Mouse (Mus musculus): ENCODE measurements at regions not wholly inside any gene's neighbourhood (a gene's known extent, or its start where the extent isn't known, plus 50 kb on each side); places are given as distances from the start of the nearest gene placed in this dataset.

GRCm38 (mm10) chr2:172733403-172733995 lies 184.1 kb downstream of the Tfap2c start:
- Histone ChIP-seq H3K4me3 (ENCODE audit: control insufficient read depth, insufficient read depth, low read length) (no peak overlapping the region), H3K27ac (ENCODE audit: control insufficient read depth, insufficient read depth, low read length) (no peak overlapping the region), H3K36me3 (ENCODE audit: control insufficient read depth, insufficient read depth, low read length) (no peaks in the 10 kb centered on the region), H3K27me3 (ENCODE audit: control insufficient read depth, insufficient read depth, low read length) (peaks cover 26% of the 10 kb centered on the region), H3K4me1 (replicated peaks; ENCODE audit: control insufficient read depth, insufficient read depth, low read length) (peaks cover 4% of the 10 kb centered on the region)
- WGBS = 11% methylated on average over 9 of the region's 9 CpGs
- TF ChIP-seq CTCF (IDR thresholded peaks at IDR 0.05; ENCODE audit: borderline replicate concordance, control insufficient read depth, extremely low read depth, insufficient read depth, low read length, poor library complexity) = no peak
- no peak for TF ChIP-seq POLR2A (IDR thresholded peaks at IDR 0.05; ENCODE audit: control insufficient read depth, extremely low read depth, insufficient read depth, low read length, poor library complexity)
- no peak for DNase-seq

- DNase-seq = no peak
- Histone ChIP-seq H3K27ac (ENCODE audit: control insufficient read depth, insufficient read depth, low read length) (no peak overlapping the region), H3K27me3 (ENCODE audit: control insufficient read depth, insufficient read depth, low read length) (peaks cover 10% of the 10 kb centered on the region), H3K4me3 (ENCODE audit: control insufficient read depth, insufficient read depth, low read length) (no peak overlapping the region), H3K36me3 (ENCODE audit: control insufficient read depth, insufficient read depth, low read length) (no peaks in the 10 kb centered on the region), H3K4me1 (replicated peaks; ENCODE audit: control insufficient read depth, insufficient read depth, low read length) (peaks cover 16% of the 10 kb centered on the region)
- TF ChIP-seq POLR2A (IDR thresholded peaks at IDR 0.05; ENCODE audit: control insufficient read depth, extremely low read depth, insufficient read depth, low read length, poor library complexity) (no peak), CTCF (IDR thresholded peaks at IDR 0.05; ENCODE audit: borderline replicate concordance, control insufficient read depth, extremely low read depth, insufficient read depth, low read length, poor library complexity) (no peak)
- 11% methylated on average over 6 of the region's 6 CpGs for WGBS
These were observed 186.2 kb downstream of the Tfap2c start for GRCm38 (mm10) chr2:172735621-172736020.

GRCm38 (mm10) chr2:172739041-172739491 lies 189.7 kb downstream of the Tfap2c start:
- 12% methylated on average over 11 of the region's 11 CpGs for WGBS
- peak; percentile 40 for DNase-seq
- H3K27me3 ChIP-seq (ENCODE audit: control insufficient read depth, insufficient read depth, low read length) = no peaks in the 10 kb centered on the region; the same call in 1 of the 2 replicates

GRCm38 (mm10) chr2:172739529-172739928 lies 190.1 kb downstream of the Tfap2c start:
- DNase-seq = no peak
- no peaks in the 10 kb centered on the region; the same call in 1 of the 2 replicates for H3K27me3 ChIP-seq (ENCODE audit: control insufficient read depth, insufficient read depth, low read length)
- no peak for TF ChIP-seq POLR2A (IDR thresholded peaks at IDR 0.05; ENCODE audit: control insufficient read depth, extremely low read depth, insufficient read depth, low read length, poor library complexity)
- no peak for TF ChIP-seq CTCF (IDR thresholded peaks at IDR 0.05; ENCODE audit: borderline replicate concordance, control insufficient read depth, extremely low read depth, insufficient read depth, low read length, poor library complexity)

More at GRCm38 (mm10) chr2:172739041-172739491, 189.7 kb downstream of the Tfap2c start:
- no peak overlapping the region for H3K27ac ChIP-seq (ENCODE audit: control insufficient read depth, insufficient read depth, low read length)
- TF ChIP-seq POLR2A (IDR thresholded peaks at IDR 0.05; ENCODE audit: control insufficient read depth, extremely low read depth, insufficient read depth, low read length, poor library complexity) (no peak), CTCF (IDR thresholded peaks at IDR 0.05; ENCODE audit: borderline replicate concordance, control insufficient read depth, extremely low read depth, insufficient read depth, low read length, poor library complexity) (no peak)
- no peaks in the 10 kb centered on the region for H3K36me3 ChIP-seq (ENCODE audit: control insufficient read depth, insufficient read depth, low read length)
- H3K4me1 ChIP-seq (replicated peaks; ENCODE audit: control insufficient read depth, insufficient read depth, low read length) = peaks cover 16% of the 10 kb centered on the region
- H3K4me3 ChIP-seq (ENCODE audit: control insufficient read depth, insufficient read depth, low read length) = no peak overlapping the region

GRCm38 (mm10) chr2:172751364-172751763 lies 188.8 kb downstream of the Bmp7 start:
- no peak for TF ChIP-seq CTCF (IDR thresholded peaks at IDR 0.05; ENCODE audit: borderline replicate concordance, control insufficient read depth, extremely low read depth, insufficient read depth, low read length, poor library complexity)
- TF ChIP-seq POLR2A (IDR thresholded peaks at IDR 0.05; ENCODE audit: control insufficient read depth, extremely low read depth, insufficient read depth, low read length, poor library complexity) = no peak
- H3K4me3 ChIP-seq (ENCODE audit: control insufficient read depth, insufficient read depth, low read length) = no peak overlapping the region
- DNase-seq = no peak
- no peaks in the 10 kb centered on the region for H3K4me1 ChIP-seq (replicated peaks; ENCODE audit: control insufficient read depth, insufficient read depth, low read length)
- 91% methylated on average over 11 of the region's 11 CpGs for WGBS
- H3K27me3 ChIP-seq (ENCODE audit: control insufficient read depth, insufficient read depth, low read length) = peaks cover 3% of the 10 kb centered on the region; the same call in 1 of the 2 replicates
- no peaks in the 10 kb centered on the region for H3K36me3 ChIP-seq (ENCODE audit: control insufficient read depth, insufficient read depth, low read length)
- H3K27ac ChIP-seq (ENCODE audit: control insufficient read depth, insufficient read depth, low read length) = no peak overlapping the region

More at GRCm38 (mm10) chr2:172739529-172739928, 190.1 kb downstream of the Tfap2c start:
- 2% methylated on average over 19 of the region's 19 CpGs for WGBS
- Histone ChIP-seq H3K27ac (ENCODE audit: control insufficient read depth, insufficient read depth, low read length) (no peak overlapping the region), H3K4me3 (ENCODE audit: control insufficient read depth, insufficient read depth, low read length) (no peak overlapping the region), H3K36me3 (ENCODE audit: control insufficient read depth, insufficient read depth, low read length) (no peaks in the 10 kb centered on the region), H3K4me1 (replicated peaks; ENCODE audit: control insufficient read depth, insufficient read depth, low read length) (peaks cover 16% of the 10 kb centered on the region)

- TF ChIP-seq POLR2A (IDR thresholded peaks at IDR 0.05; ENCODE audit: control insufficient read depth, extremely low read depth, insufficient read depth, low read length, poor library complexity) (no peak), CTCF (IDR thresholded peaks at IDR 0.05; ENCODE audit: borderline replicate concordance, control insufficient read depth, extremely low read depth, insufficient read depth, low read length, poor library complexity) (no peak)
- H3K27me3 ChIP-seq (ENCODE audit: control insufficient read depth, insufficient read depth, low read length) = peaks cover 5% of the 10 kb centered on the region; the same call in 1 of the 2 replicates
- WGBS = 56% methylated on average over 15 of the region's 15 CpGs
These were observed 184.2 kb downstream of the Bmp7 start for GRCm38 (mm10) chr2:172755686-172756471.

More at GRCm38 (mm10) chr2:172755686-172756471, 184.2 kb downstream of the Bmp7 start:
- Histone ChIP-seq H3K27ac (ENCODE audit: control insufficient read depth, insufficient read depth, low read length) (no peak overlapping the region), H3K4me3 (ENCODE audit: control insufficient read depth, insufficient read depth, low read length) (no peak overlapping the region), H3K4me1 (replicated peaks; ENCODE audit: control insufficient read depth, insufficient read depth, low read length) (no peaks in the 10 kb centered on the region), H3K36me3 (ENCODE audit: control insufficient read depth, insufficient read depth, low read length) (no peaks in the 10 kb centered on the region)
- DNase-seq = no peak
